Mouse (Mus musculus) forebrain, embryonic 13.5 days (tissue): ENCODE data around the gene Hspg2. TPM values are rescaled to one million over a fixed set of nuclear protein-coding genes. Genes with fewer than 3 reads are reported as not detected.
"Not testable (repeated sequence)": the region's sequence is repeated elsewhere in the genome, so short reads cannot be mapped to it uniquely, and the experiment has no call there.

Experiments
- ATAC-seq: fragments of 200-750 bp; cut with Nextera tagmentation; 2 replicates; pipeline ENCODE4 v1.8.0; 2017
- H3K27ac ChIP-seq: fragments of 300-500 bp; sonication (generic); 2 replicates; pipeline ENCODE4 v1.5.1; 2015; ENCODE audit warnings: inconsistent platforms, mild to moderate bottlenecking, moderate library complexity
- H3K27me3 ChIP-seq: fragments of 300-500 bp; sonication (generic); 2 replicates; pipeline ENCODE4 v1.6.1; 2015; ENCODE audit warnings: mild to moderate bottlenecking, inconsistent platforms
- H3K36me3 ChIP-seq: fragments of 300-500 bp; sonication (generic); 2 replicates; pipeline ENCODE4 v1.6.1; 2015; ENCODE audit warnings: mild to moderate bottlenecking, inconsistent platforms; ENCODE audit not compliant: poor library complexity, severe bottlenecking
- H3K4me1 ChIP-seq: fragments of 300-500 bp; sonication (generic); 2 replicates; pipeline ENCODE4 v1.6.1; 2015; ENCODE audit warnings: inconsistent platforms
- H3K4me2 ChIP-seq: fragments of 300-500 bp; sonication (generic); 2 replicates; pipeline ENCODE4 v1.6.1; 2015; ENCODE audit warnings: inconsistent platforms, mild to moderate bottlenecking, moderate library complexity
- H3K4me3 ChIP-seq: fragments of 300-500 bp; sonication (generic); 2 replicates; pipeline ENCODE4 v1.5.1; 2015; ENCODE audit warnings: mild to moderate bottlenecking, inconsistent platforms
- H3K9ac ChIP-seq: fragments of 300-500 bp; sonication (generic); 2 replicates; pipeline ENCODE4 v1.6.1; 2015; ENCODE audit warnings: mild to moderate bottlenecking, inconsistent platforms
- H3K9me3 ChIP-seq: fragments of 300-500 bp; sonication (generic); replicated peaks from 2 replicates; pipeline ENCODE4 v1.6.1; 2016; ENCODE audit warnings: inconsistent platforms
- WGBS: fragments of 180-500 bp; shearing (Covaris S2); methylation state at CpG from one replicate; pipeline ENCODE4 v1.1.7; 2015; 5-methylcytosine and 5-hydroxymethylcytosine counted together
- polyA plus RNA-seq: library from polyadenylated mRNA; unstranded; fragments of >200 nt; fragmentation: Nextera tagmentation; extraction: Ambion mirVana; gene quantifications from 2 replicates; pipeline ENCODE4 v1.2.1, GENCODE M21; 2015

The Hspg2 gene
- 4.8 and 6.5 TPM in 2 replicates for polyA plus RNA-seq

GRCm38 (mm10) chr4:137468260-137469080, at the start of gene Hspg2:
TSS of gene Hspg2 (plus strand) at chr4:137468769.
- Histone ChIP-seq H3K27me3 (no peaks in the 10 kb centered on the region; the same call in 1 of the 2 replicates), H3K27ac (no peak within 1 kb of the TSS), H3K9me3 (no peaks in the 10 kb centered on the region), H3K4me2 (peak within 1 kb of the TSS; percentile 95), H3K9ac (peak within 1 kb of the TSS; percentile 73), H3K36me3 (no peaks in the 10 kb centered on the region), H3K4me3 (peak within 1 kb of the TSS; percentile 59), H3K4me1 (peaks cover 29% of the 10 kb centered on the region)
- under 1% methylated on average over 59 of the region's 72 CpGs for WGBS
- ATAC-seq: peak; percentile 92

- Histone ChIP-seq H3K4me2 (no peak within 1 kb of the TSS), H3K4me3 (no peak within 1 kb of the TSS), H3K27me3 (no peaks in the 10 kb centered on the region), H3K4me1 (no peaks in the 10 kb centered on the region), H3K9me3 (no peaks in the 10 kb centered on the region), H3K27ac (no peak within 1 kb of the TSS), H3K9ac (no peak within 1 kb of the TSS), H3K36me3 (no peaks in the 10 kb centered on the region)
- WGBS: 98% methylated on average over 4 of the region's 4 CpGs
- no peak for ATAC-seq
Observed at GRCm38 (mm10) chr4:137430502-137430901, 38.1 kb upstream of the Hspg2 start, which contains the start of gene Cela3b. TSS of gene Cela3b (minus strand) at chr4:137430540.

- not testable (repeated sequence) for H3K9me3 ChIP-seq, ATAC-seq, H3K27me3 ChIP-seq, H3K36me3 ChIP-seq, H3K9ac ChIP-seq, H3K4me2 ChIP-seq, H3K4me1 ChIP-seq, H3K27ac ChIP-seq, H3K4me3 ChIP-seq
- 81% methylated on average over 10 of the region's 10 CpGs for WGBS
Observed at GRCm38 (mm10) chr4:137432700-137433550, 35.6 kb upstream of the Hspg2 start.

- Histone ChIP-seq H3K9me3 (no peaks in the 10 kb centered on the region), H3K36me3 (no peaks in the 10 kb centered on the region), H3K4me1 (no peaks in the 10 kb centered on the region), H3K4me2 (no peak overlapping the region), H3K4me3 (no peak overlapping the region), H3K9ac (no peak overlapping the region), H3K27me3 (no peaks in the 10 kb centered on the region), H3K27ac (no peak overlapping the region)
- 88% methylated on average over 8 of the region's 8 CpGs for WGBS
- no peak for ATAC-seq
Observed at GRCm38 (mm10) chr4:137436979-137437669, 31.4 kb upstream of the Hspg2 start.

- WGBS: 89% methylated on average over 8 of the region's 8 CpGs
- no peak overlapping the region for H3K4me3 ChIP-seq
- no peak for ATAC-seq
Observed at GRCm38 (mm10) chr4:137438842-137439241, 29.7 kb upstream of the Hspg2 start.

GRCm38 (mm10) chr4:137441332-137441731, 27.2 kb upstream of the Hspg2 start:
- Histone ChIP-seq H3K4me1 (no peaks in the 10 kb centered on the region), H3K27ac (no peak overlapping the region), H3K4me3 (no peak overlapping the region), H3K27me3 (no peaks in the 10 kb centered on the region), H3K36me3 (no peaks in the 10 kb centered on the region), H3K4me2 (no peak overlapping the region), H3K9me3 (no peaks in the 10 kb centered on the region), H3K9ac (no peak overlapping the region)
- no peak for ATAC-seq
- 82% methylated on average over 4 of the region's 4 CpGs for WGBS

More at GRCm38 (mm10) chr4:137438842-137439241, 29.7 kb upstream of the Hspg2 start:
- Histone ChIP-seq H3K9ac (no peak overlapping the region), H3K9me3 (no peaks in the 10 kb centered on the region), H3K27me3 (no peaks in the 10 kb centered on the region), H3K27ac (no peak overlapping the region), H3K4me2 (no peak overlapping the region), H3K4me1 (no peaks in the 10 kb centered on the region), H3K36me3 (no peaks in the 10 kb centered on the region)

- no peak overlapping the region for H3K4me2 ChIP-seq
- ATAC-seq: no peak
- no peak overlapping the region for H3K9ac ChIP-seq
- peaks cover 10% of the 10 kb centered on the region for H3K4me1 ChIP-seq
- H3K9me3 ChIP-seq: no peaks in the 10 kb centered on the region
- 21% methylated on average over 5 of the region's 5 CpGs for WGBS
- no peaks in the 10 kb centered on the region for H3K36me3 ChIP-seq
- H3K4me3 ChIP-seq: no peak overlapping the region
- no peaks in the 10 kb centered on the region for H3K27me3 ChIP-seq
- no peak overlapping the region for H3K27ac ChIP-seq
Observed at GRCm38 (mm10) chr4:137443625-137444024, 24.9 kb upstream of the Hspg2 start.

GRCm38 (mm10) chr4:137445881-137446280, 22.7 kb upstream of the Hspg2 start:
- Histone ChIP-seq H3K4me1 (peaks cover 14% of the 10 kb centered on the region), H3K9me3 (no peaks in the 10 kb centered on the region), H3K4me2 (no peak overlapping the region), H3K9ac (no peak overlapping the region), H3K4me3 (no peak overlapping the region), H3K27ac (no peak overlapping the region), H3K36me3 (no peaks in the 10 kb centered on the region), H3K27me3 (no peaks in the 10 kb centered on the region)
- WGBS: 91% methylated on average over 4 of the region's 4 CpGs
- ATAC-seq: no peak

GRCm38 (mm10) chr4:137447363-137448196, 21.0 kb upstream of the Hspg2 start:
- no peaks in the 10 kb centered on the region for H3K36me3 ChIP-seq
- WGBS: 77% methylated on average over 7 of the region's 7 CpGs
- ATAC-seq: no peak
- no peaks in the 10 kb centered on the region for H3K9me3 ChIP-seq
- peaks cover 14% of the 10 kb centered on the region for H3K4me1 ChIP-seq
- H3K4me3 ChIP-seq: no peak overlapping the region
- H3K4me2 ChIP-seq: no peak overlapping the region
- peak overlapping the region; percentile 31; the same call in 1 of the 2 replicates for H3K27ac ChIP-seq
- no peak overlapping the region for H3K9ac ChIP-seq
- no peaks in the 10 kb centered on the region for H3K27me3 ChIP-seq

GRCm38 (mm10) chr4:137448197-137448596, 20.4 kb upstream of the Hspg2 start:
- Histone ChIP-seq H3K4me1 (peaks cover 14% of the 10 kb centered on the region), H3K4me3 (no peak overlapping the region), H3K9me3 (no peaks in the 10 kb centered on the region), H3K9ac (no peak overlapping the region), H3K36me3 (no peaks in the 10 kb centered on the region), H3K27ac (peak overlapping the region; percentile 31; the same call in 1 of the 2 replicates), H3K4me2 (peak overlapping the region; percentile 20), H3K27me3 (no peaks in the 10 kb centered on the region)
- peak; percentile 27; the same call in 1 of the 2 replicates for ATAC-seq
- WGBS: 26% methylated on average over 6 of the region's 6 CpGs

- H3K36me3 ChIP-seq: no peaks in the 10 kb centered on the region
- H3K27me3 ChIP-seq: no peaks in the 10 kb centered on the region
- H3K27ac ChIP-seq: peak overlapping the region; percentile 31; the same call in 1 of the 2 replicates
- ATAC-seq: peak; percentile 8; the same call in 1 of the 2 replicates
- H3K4me3 ChIP-seq: no peak overlapping the region
- no peaks in the 10 kb centered on the region for H3K9me3 ChIP-seq
- peak overlapping the region; percentile 20; the same call in 1 of the 2 replicates for H3K4me2 ChIP-seq
- WGBS: 49% methylated on average over 2 of the region's 2 CpGs
- peaks cover 14% of the 10 kb centered on the region for H3K4me1 ChIP-seq
- H3K9ac ChIP-seq: no peak overlapping the region
Observed at GRCm38 (mm10) chr4:137448641-137449040, 19.9 kb upstream of the Hspg2 start.
